Mouse (Mus musculus): Measurements from ENCODE around the gene Fndc7. TPM values are rescaled to one million over a fixed set of nuclear protein-coding genes. Genes with fewer than 3 reads are reported as not detected.
"Not testable (repeated sequence)": the region's sequence is repeated elsewhere in the genome, so short reads cannot be mapped to it uniquely, and the experiment has no call there.

Gene Fndc7
- polyA plus RNA-seq, 1 experiment: 0.08 TPM

DNA sequence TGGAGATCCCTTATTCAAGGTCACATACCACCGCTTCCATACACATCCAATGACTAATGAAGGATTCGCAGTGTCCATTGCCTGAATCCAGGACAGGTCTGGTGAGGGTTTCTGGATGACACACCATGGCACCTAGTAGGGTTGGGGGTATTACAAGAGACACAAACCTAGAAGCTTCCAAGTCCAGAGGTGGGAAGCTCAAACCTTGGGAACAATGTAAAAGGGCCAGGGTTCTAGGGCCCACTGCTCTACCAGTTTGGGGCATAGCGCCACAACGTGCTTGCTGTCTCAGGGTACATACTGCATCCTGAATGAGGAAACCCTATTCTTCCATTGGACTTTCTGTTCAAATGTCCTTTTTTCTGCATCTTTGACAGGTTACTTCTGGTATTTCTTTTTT lies 8.8 kb upstream of the Fndc7 start:
- no peak overlapping the region for H3K27ac ChIP-seq (ENCODE audit: insufficient read depth, low read length)
- no peak for TF ChIP-seq CTCF (IDR thresholded peaks at IDR 0.05; ENCODE audit: extremely low read depth, insufficient read depth, low read length)
- TF ChIP-seq POLR2A (IDR thresholded peaks at IDR 0.05; ENCODE audit: extremely low read depth, insufficient read depth, low read length): no peak
- H3K4me3 ChIP-seq (ENCODE audit: insufficient read depth, low read length): no peak overlapping the region
- H3K4me1 ChIP-seq (ENCODE audit: control insufficient read depth, insufficient read depth, low read length): no peaks in the 10 kb centered on the region

DNA sequence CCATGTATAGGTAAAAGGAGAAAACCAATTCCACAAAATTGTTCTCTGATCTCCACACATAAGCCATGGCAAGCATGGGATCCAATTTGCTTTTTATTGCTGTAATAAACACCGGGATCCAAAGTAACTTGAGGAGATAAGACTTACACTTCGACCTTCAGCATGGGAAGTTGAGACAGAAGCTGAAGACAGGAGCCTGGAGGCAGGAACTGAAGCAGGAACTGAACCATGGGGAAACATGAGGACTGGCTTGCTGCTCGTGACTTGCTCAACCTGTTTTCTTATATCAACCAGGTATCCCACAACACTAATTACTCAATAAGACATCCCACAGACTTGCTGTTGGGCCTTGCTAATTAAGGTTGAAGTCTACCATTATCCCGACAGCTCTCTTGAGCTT lies 3.1 kb upstream of the Fndc7 start:
- Histone ChIP-seq H3K4me1 (ENCODE audit: control insufficient read depth, insufficient read depth, low read length) (no peaks in the 10 kb centered on the region), H3K4me3 (ENCODE audit: insufficient read depth, low read length) (no peak overlapping the region), H3K27ac (ENCODE audit: insufficient read depth, low read length) (no peak overlapping the region)
- TF ChIP-seq CTCF (IDR thresholded peaks at IDR 0.05; ENCODE audit: extremely low read depth, insufficient read depth, low read length): no peak
- TF ChIP-seq POLR2A (IDR thresholded peaks at IDR 0.05; ENCODE audit: extremely low read depth, insufficient read depth, low read length): no peak

DNA sequence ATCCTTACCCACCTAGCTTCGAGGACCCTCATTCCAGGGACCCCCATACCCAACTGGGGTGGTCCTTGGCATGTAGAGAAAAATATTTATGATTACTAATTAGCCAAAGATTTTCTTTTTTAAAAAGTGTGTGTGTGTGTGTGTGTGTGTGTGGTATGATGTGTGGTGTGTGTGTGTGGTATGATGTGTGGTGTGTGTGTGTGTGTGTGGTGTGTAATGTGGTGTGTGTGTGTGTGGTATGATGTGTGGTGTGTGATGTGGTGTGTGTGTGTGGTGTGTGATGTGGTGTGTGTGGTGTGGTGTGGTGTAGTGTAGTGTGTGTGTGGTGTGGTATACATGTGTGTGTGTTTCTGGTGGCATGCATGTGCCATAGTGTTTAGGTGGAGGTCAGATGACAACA lies 2.3 kb upstream of the Fndc7 start:
- Histone ChIP-seq H3K4me3 (ENCODE audit: insufficient read depth, low read length) (no peak overlapping the region), H3K4me1 (ENCODE audit: control insufficient read depth, insufficient read depth, low read length) (no peaks in the 10 kb centered on the region), H3K27ac (ENCODE audit: insufficient read depth, low read length) (no peak overlapping the region)
- no peak for TF ChIP-seq POLR2A (IDR thresholded peaks at IDR 0.05; ENCODE audit: extremely low read depth, insufficient read depth, low read length)
- TF ChIP-seq CTCF (IDR thresholded peaks at IDR 0.05; ENCODE audit: extremely low read depth, insufficient read depth, low read length): no peak

DNA sequence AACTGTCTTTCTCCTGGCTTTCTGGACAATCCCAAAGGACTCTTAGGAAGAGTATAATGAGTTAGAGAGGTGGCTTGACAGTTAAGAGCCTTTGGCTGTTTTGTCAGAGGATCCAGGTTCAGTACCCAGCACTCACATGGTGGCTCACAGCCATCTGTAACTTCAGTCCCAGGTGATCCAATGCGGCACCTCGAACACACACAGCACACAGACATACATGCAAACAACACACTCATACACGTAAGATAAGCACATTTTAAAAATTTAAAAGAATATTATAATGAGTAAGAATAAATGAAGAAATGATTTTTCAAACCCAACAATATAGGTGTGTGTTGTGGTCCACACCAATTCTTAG lies 2.2 kb downstream of the Fndc7 start:
- H3K4me1 ChIP-seq (ENCODE audit: control insufficient read depth, insufficient read depth, low read length): peaks cover 3% of the 10 kb centered on the region
- H3K4me3 ChIP-seq (ENCODE audit: insufficient read depth, low read length): no peak overlapping the region
- TF ChIP-seq CTCF (IDR thresholded peaks at IDR 0.05; ENCODE audit: extremely low read depth, insufficient read depth, low read length) (no peak), POLR2A (IDR thresholded peaks at IDR 0.05; ENCODE audit: extremely low read depth, insufficient read depth, low read length) (no peak)
- no peak overlapping the region for H3K27ac ChIP-seq (ENCODE audit: insufficient read depth, low read length)

- no peak overlapping the region for H3K4me3 ChIP-seq (ENCODE audit: insufficient read depth, low read length)
- H3K27ac ChIP-seq (ENCODE audit: insufficient read depth, low read length): no peak overlapping the region
- H3K4me1 ChIP-seq (ENCODE audit: control insufficient read depth, insufficient read depth, low read length): peaks cover 3% of the 10 kb centered on the region
- no peak for TF ChIP-seq POLR2A (IDR thresholded peaks at IDR 0.05; ENCODE audit: extremely low read depth, insufficient read depth, low read length)
- no peak for TF ChIP-seq CTCF (IDR thresholded peaks at IDR 0.05; ENCODE audit: extremely low read depth, insufficient read depth, low read length)
Observed at GRCm38 (mm10) chr3:108886934-108887617, 2.7 kb downstream of the Fndc7 start.

- Histone ChIP-seq H3K4me3 (ENCODE audit: insufficient read depth, low read length) (no peak overlapping the region), H3K27ac (ENCODE audit: insufficient read depth, low read length) (no peak overlapping the region), H3K4me1 (ENCODE audit: control insufficient read depth, insufficient read depth, low read length) (peaks cover 5% of the 10 kb centered on the region)
- TF ChIP-seq POLR2A (IDR thresholded peaks at IDR 0.05; ENCODE audit: extremely low read depth, insufficient read depth, low read length): no peak
- TF ChIP-seq CTCF (IDR thresholded peaks at IDR 0.05; ENCODE audit: extremely low read depth, insufficient read depth, low read length): no peak
Observed at GRCm38 (mm10) chr3:108885686-108886530, 3.9 kb downstream of the Fndc7 start.

GRCm38 (mm10) chr3:108884706-108885289 lies 5.0 kb downstream of the Fndc7 start:
- TF ChIP-seq POLR2A (IDR thresholded peaks at IDR 0.05; ENCODE audit: extremely low read depth, insufficient read depth, low read length) (no peak), CTCF (IDR thresholded peaks at IDR 0.05; ENCODE audit: extremely low read depth, insufficient read depth, low read length) (no peak)
- H3K4me1 ChIP-seq (ENCODE audit: control insufficient read depth, insufficient read depth, low read length): peaks cover 7% of the 10 kb centered on the region

DNA sequence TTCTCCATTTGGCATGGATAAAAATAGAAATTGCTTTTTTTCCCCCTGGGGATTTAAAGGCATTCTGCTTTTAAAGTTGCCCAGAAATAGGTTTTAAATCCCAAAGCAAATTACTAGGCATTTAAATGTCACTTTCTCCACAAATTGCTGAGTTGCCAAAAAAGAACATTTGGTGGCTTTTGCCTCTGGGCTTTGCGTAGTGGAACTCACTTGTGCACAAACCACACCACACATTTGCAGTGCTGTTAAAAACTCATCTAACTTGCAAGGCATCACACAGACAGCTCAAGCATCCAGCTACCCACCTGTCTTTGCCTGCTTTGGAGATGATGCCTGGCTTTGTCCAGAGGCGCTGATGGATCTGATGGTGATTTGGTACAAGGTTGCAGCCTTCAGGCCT lies 6.7 kb downstream of the Fndc7 start:
- Histone ChIP-seq H3K27ac (ENCODE audit: insufficient read depth, low read length) (no peak overlapping the region), H3K4me3 (ENCODE audit: insufficient read depth, low read length) (no peak overlapping the region), H3K4me1 (ENCODE audit: control insufficient read depth, insufficient read depth, low read length) (peaks cover 7% of the 10 kb centered on the region)
- TF ChIP-seq CTCF (IDR thresholded peaks at IDR 0.05; ENCODE audit: extremely low read depth, insufficient read depth, low read length) (no peak), POLR2A (IDR thresholded peaks at IDR 0.05; ENCODE audit: extremely low read depth, insufficient read depth, low read length) (no peak)

More at GRCm38 (mm10) chr3:108884706-108885289, 5.0 kb downstream of the Fndc7 start:
- H3K27ac ChIP-seq (ENCODE audit: insufficient read depth, low read length): no peak overlapping the region
- no peak overlapping the region for H3K4me3 ChIP-seq (ENCODE audit: insufficient read depth, low read length)

DNA sequence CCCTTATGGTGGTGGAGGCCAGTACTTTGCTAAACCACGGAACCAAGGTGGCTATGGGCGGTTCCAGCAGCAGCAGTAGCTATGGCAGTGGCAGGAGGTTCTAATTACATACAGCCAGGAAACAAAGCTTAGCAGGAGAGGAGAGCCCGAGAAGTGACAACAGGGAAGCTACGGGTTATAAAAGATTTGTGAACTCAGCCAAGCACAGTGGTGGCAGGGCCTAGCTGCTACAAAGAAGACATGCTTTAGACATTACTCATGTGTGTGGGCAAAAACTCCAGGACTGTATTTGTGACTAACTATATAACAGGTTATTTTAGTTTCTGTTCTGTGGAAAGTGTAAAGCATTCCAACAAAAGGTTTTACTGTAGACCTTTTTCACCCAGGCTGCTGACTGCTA lies 7.9 kb downstream of the Fndc7 start:
- not testable (repeated sequence) for H3K4me3 ChIP-seq (ENCODE audit: insufficient read depth, low read length); H3K27ac ChIP-seq (ENCODE audit: insufficient read depth, low read length); H3K4me1 ChIP-seq (ENCODE audit: control insufficient read depth, insufficient read depth, low read length)

Measured in cortical plate, adult 2 months (tissue).